ENCODE assay signal across 8 mouse cellular contexts in genomic region chr10:43478751-43479435, GRCm38 (mm10). TPM values are rescaled to one million over a fixed set of nuclear protein-coding genes. Genes with fewer than 3 reads are reported as not detected.
DNase-seq lines count a peak whose midpoint lies in the region; ATAC-seq lines count a peak whose summit lies in the region.

Bend3 (plus strand) TSS chr10:43478831.

- H3K4me3 ChIP-seq in embryonic facial prominence, embryonic 15.5 days (replicated peaks): peak within 1 kb of the TSS; percentile 80
- peak within 1 kb of the TSS; percentile 89 to 90 for H3K4me3 ChIP-seq in heart, embryonic 14.5 days (ENCODE audit: control insufficient read depth in 1 of 2, insufficient read depth in 1 of 2, low read depth in 1 of 2, low read length in 2 of 2)
- H3K4me3 ChIP-seq in liver, embryonic 15.5 days (replicated peaks): peak within 1 kb of the TSS; percentile 83
- H3K4me3 ChIP-seq in neural tube, embryonic 13.5 days: peak within 1 kb of the TSS; percentile 80

- under 1% methylated on average over 95 of the region's 101 CpGs for WGBS in embryonic facial prominence, embryonic 15.5 days
- WGBS in heart, embryonic 14.5 days: under 1% methylated on average over 81 of the region's 101 CpGs
- under 1% methylated on average over 99 of the region's 101 CpGs for WGBS in liver, embryonic 15.5 days (ENCODE audit: insufficient replicate concordance)
- WGBS in neural tube, embryonic 13.5 days: under 1% methylated on average over 86 of the region's 101 CpGs

- peak within 1 kb of the TSS; percentile 81 for H3K4me2 ChIP-seq in embryonic facial prominence, embryonic 15.5 days (replicated peaks)
- H3K4me2 ChIP-seq in heart, embryonic 14.5 days (ENCODE audit: low read length): peak within 1 kb of the TSS; percentile 96
- H3K4me2 ChIP-seq in liver, embryonic 15.5 days: peak within 1 kb of the TSS; percentile 98
- peak within 1 kb of the TSS; percentile 97 for H3K4me2 ChIP-seq in neural tube, embryonic 13.5 days

- H3K9ac ChIP-seq in embryonic facial prominence, embryonic 15.5 days: peak within 1 kb of the TSS; percentile 83
- H3K9ac ChIP-seq in heart, embryonic 14.5 days (ENCODE audit: low read length): peak within 1 kb of the TSS; percentile 95
- peak within 1 kb of the TSS; percentile 81 for H3K9ac ChIP-seq in liver, embryonic 15.5 days
- H3K9ac ChIP-seq in neural tube, embryonic 13.5 days: peak within 1 kb of the TSS; percentile 96

- H3K9me3 ChIP-seq in embryonic facial prominence, embryonic 15.5 days (replicated peaks): no peaks in the 10 kb centered on the region
- H3K9me3 ChIP-seq in heart, embryonic 14.5 days (ENCODE audit: control insufficient read depth, low read length): no peaks in the 10 kb centered on the region
- no peaks in the 10 kb centered on the region for H3K9me3 ChIP-seq in liver, embryonic 15.5 days (replicated peaks)
- H3K9me3 ChIP-seq in neural tube, embryonic 13.5 days: no peaks in the 10 kb centered on the region

- H3K4me1 ChIP-seq in embryonic facial prominence, embryonic 15.5 days: peaks cover 33% of the 10 kb centered on the region
- peaks cover 9 to 30% of the 10 kb centered on the region in 2 experiments; a peak in 3 of 4 replicates for H3K4me1 ChIP-seq in heart, embryonic 14.5 days (ENCODE audit: control insufficient read depth in 2 of 2, insufficient read depth in 2 of 2, low read length in 2 of 2)
- H3K4me1 ChIP-seq in liver, embryonic 15.5 days (replicated peaks): peaks cover 61% of the 10 kb centered on the region
- peaks cover 56% of the 10 kb centered on the region for H3K4me1 ChIP-seq in neural tube, embryonic 13.5 days (replicated peaks)

- no peaks in the 10 kb centered on the region for H3K36me3 ChIP-seq in embryonic facial prominence, embryonic 15.5 days
- H3K36me3 ChIP-seq in heart, embryonic 14.5 days (ENCODE audit: control insufficient read depth, insufficient read depth, low read length): no peaks in the 10 kb centered on the region
- no peaks in the 10 kb centered on the region for H3K36me3 ChIP-seq in liver, embryonic 15.5 days (replicated peaks)
- no peaks in the 10 kb centered on the region for H3K36me3 ChIP-seq in neural tube, embryonic 13.5 days

- ATAC-seq in embryonic facial prominence, embryonic 15.5 days (ENCODE audit: insufficient number of reproducible peaks, low FRiP score, low TSS enrichment, low read depth): peak; percentile 73
- peak; percentile 32 for ATAC-seq in heart, embryonic 14.5 days (ENCODE audit: insufficient number of reproducible peaks, insufficient read depth, low FRiP score, low read depth)
- ATAC-seq in liver, embryonic 15.5 days (ENCODE audit: insufficient read depth): peak; percentile 37
- ATAC-seq in neural tube, embryonic 13.5 days (ENCODE audit: low read depth): peak; percentile 79

- peak within 1 kb of the TSS; percentile 97 for H3K27ac ChIP-seq in embryonic facial prominence, embryonic 15.5 days (replicated peaks)
- H3K27ac ChIP-seq in heart, embryonic 14.5 days (replicated peaks in 1 of 2; ENCODE audit: control insufficient read depth in 1 of 2, insufficient read depth in 1 of 2, low read depth in 2 of 2, low read length in 2 of 2): peak within 1 kb of the TSS; percentile 86 to 98
- H3K27ac ChIP-seq in liver, embryonic 15.5 days (replicated peaks): peak within 1 kb of the TSS; percentile 90
- H3K27ac ChIP-seq in neural tube, embryonic 13.5 days (replicated peaks): peak within 1 kb of the TSS; percentile 98

- no peaks in the 10 kb centered on the region for H3K27me3 ChIP-seq in embryonic facial prominence, embryonic 15.5 days
- H3K27me3 ChIP-seq in heart, embryonic 14.5 days (ENCODE audit: control insufficient read depth, insufficient read depth, low read length): no peaks in the 10 kb centered on the region
- peaks cover 19% of the 10 kb centered on the region for H3K27me3 ChIP-seq in liver, embryonic 15.5 days
- H3K27me3 ChIP-seq in neural tube, embryonic 13.5 days: no peaks in the 10 kb centered on the region

- peak; percentile 65 to 73 for DNase-seq in B cell, adult 2 months
- DNase-seq in adrenal gland, postnatal 36 days: peak; percentile 57 to 74
- peak; percentile 52 to 81 for DNase-seq in kidney, postnatal 25 days
- DNase-seq in testis, postnatal 14 days (ENCODE audit: low spot score): peak; percentile 78

RNA-seq across cellular contexts. Expression of gene Bend3, which starts in this region (rescaled TPM):
- 1 to 10 TPM; 6.1 to 6.2 TPM for total RNA-seq in adrenal gland, postnatal 36 days (2021)
- polyA plus RNA-seq in embryonic facial prominence, embryonic 15.5 days (2015; fragmentation: Nextera tagmentation; extraction: Ambion mirVana): 3.5 and 4.4 TPM in 2 replicates
- polyA plus RNA-seq in heart, embryonic 14.5 days (2014; fragmentation: Nextera tagmentation; extraction: Ambion mirVana): 4.6 and 5.6 TPM in 2 replicates
- polyA plus RNA-seq in liver, embryonic 15.5 days (2015; fragmentation: Nextera tagmentation; extraction: Ambion mirVana): 1.0 TPM in 2 replicates
- 3.0 and 3.5 TPM in 2 replicates for polyA plus RNA-seq in neural tube, embryonic 13.5 days (2015; fragmentation: Nextera tagmentation; extraction: Ambion mirVana)

Comparison
In these comparisons a context has a peak if more than half of its experiments do, and no peak if none do; other contexts are left out.
1. Peak in every context shown above with its lines: DNase-seq, ATAC-seq, H3K4me3 ChIP-seq and H3K27ac ChIP-seq.